Mouse (Mus musculus) bone marrow, adult 2 months (tissue): ENCODE data around the gene Taar7f. TPM values are rescaled to one million over a fixed set of nuclear protein-coding genes. Genes with fewer than 3 reads are reported as not detected.
"Not testable (repeated sequence)": the region's sequence is repeated elsewhere in the genome, so short reads cannot be mapped to it uniquely, and the experiment has no call there.

Experiments
- H3K27ac ChIP-seq: fragments of 200-500 bp; 2 replicates; pipeline ENCODE4 v1.5.1; 2012; ENCODE audit warnings: low read depth, mild to moderate bottlenecking, control low read depth, inconsistent platforms, low read length; ENCODE audit not compliant: control insufficient read depth, poor library complexity, insufficient read depth
- H3K4me1 ChIP-seq: fragments of 200-500 bp; 2 replicates; pipeline ENCODE4 v1.6.1; 2011; ENCODE audit warnings: low read length; ENCODE audit not compliant: control insufficient read depth, insufficient read depth
- H3K4me3 ChIP-seq: fragments of 200-500 bp; replicated peaks from 2 replicates; pipeline ENCODE3; 2011; ENCODE audit warnings: mild to moderate bottlenecking, low read depth, low read length, control low read depth; ENCODE audit not compliant: control insufficient read depth
- CTCF ChIP-seq: fragments of 200-500 bp; IDR thresholded peaks from 2 replicates; pipeline ENCODE4 v1.5.1; 2011; ENCODE audit warnings: low read length, control low read depth; ENCODE audit not compliant: control insufficient read depth, insufficient read depth
- POLR2A ChIP-seq: fragments of 200-500 bp; IDR thresholded peaks from 2 replicates; pipeline ENCODE4 v1.6.1; 2011; ENCODE audit warnings: low read depth, mild to moderate bottlenecking, control low read depth, low read length, borderline replicate concordance; ENCODE audit not compliant: control insufficient read depth
- WGBS: fragments of 180-500 bp; shearing (Covaris S2); methylation state at CpG from one replicate; pipeline ENCODE4 v1.1.7; 2018; 5-methylcytosine and 5-hydroxymethylcytosine counted together
- polyA plus RNA-seq: library from polyadenylated mRNA; stranded (reverse); fragments of >200 nt; gene quantifications from 2 replicates; pipeline ENCODE4 v1.2.4, GENCODE M21; 2011; ENCODE audit warnings: low replicate concordance; ENCODE audit not compliant: missing spikeins, insufficient read depth, insufficient read length

Gene Taar7f
- polyA plus RNA-seq, 1 experiment, result not detected

- no peaks in the 10 kb centered on the region for H3K4me1 ChIP-seq
- WGBS, result 66% methylated on average over 2 of the region's 2 CpGs
- H3K27ac ChIP-seq, result no peak overlapping the region
Measured at GRCm38 (mm10) chr10:24040120-24040869, 9.0 kb upstream of the Taar7f start.

DNA sequence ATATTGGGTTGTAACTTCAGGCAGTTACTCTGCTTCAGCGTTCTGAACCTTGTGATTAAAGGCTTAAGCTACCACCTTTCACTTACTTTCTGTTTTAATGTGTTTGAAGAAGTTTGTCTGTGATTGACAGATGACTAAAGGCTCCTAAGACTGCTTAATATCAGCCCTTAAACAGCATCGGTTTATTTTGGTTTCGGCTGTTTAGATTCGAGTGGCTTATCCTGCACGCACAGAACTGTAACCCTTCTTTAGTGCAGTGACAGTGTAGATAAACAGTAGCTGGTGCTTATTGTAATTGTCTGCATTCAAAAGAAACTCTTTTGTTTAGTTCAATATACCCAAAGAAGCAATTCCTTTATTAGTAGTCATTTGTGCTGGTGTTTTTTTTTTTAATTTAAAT, 2.7 kb downstream of the Taar7f start:
- Histone ChIP-seq H3K4me1 (no peaks in the 10 kb centered on the region), H3K27ac (no peak overlapping the region), H3K4me3 (no peak overlapping the region)
- WGBS, result 66% methylated on average over 5 of the region's 5 CpGs
- TF ChIP-seq POLR2A, result no peak

More at GRCm38 (mm10) chr10:24040120-24040869, 9.0 kb upstream of the Taar7f start:
- no peak overlapping the region for H3K4me3 ChIP-seq
- no peak for TF ChIP-seq POLR2A
- no peak for TF ChIP-seq CTCF

DNA sequence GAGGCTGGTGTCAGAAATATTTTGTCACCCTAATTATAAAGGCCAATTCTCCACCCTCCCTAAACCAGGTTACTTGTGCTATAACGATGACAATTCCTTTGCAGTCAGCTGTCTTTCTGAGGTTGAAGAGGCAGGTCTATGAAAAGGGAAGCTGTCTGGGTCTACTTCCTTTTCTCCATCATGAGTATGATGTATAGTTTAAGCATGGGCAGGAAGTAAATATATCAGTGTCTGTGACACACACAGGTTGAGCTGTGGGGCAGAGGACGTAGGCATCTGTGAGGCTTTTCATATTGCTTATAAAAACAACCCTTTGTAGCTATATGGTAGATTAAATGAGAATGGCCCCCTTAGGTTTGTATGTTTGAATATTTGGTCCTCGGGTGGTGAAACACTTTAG, 9.7 kb downstream of the Taar7f start:
- WGBS, result 28% methylated on average over 3 of the region's 3 CpGs
- TF ChIP-seq CTCF, result no peak
- no peak for TF ChIP-seq POLR2A
- H3K27ac ChIP-seq, result no peak overlapping the region
- no peaks in the 10 kb centered on the region for H3K4me1 ChIP-seq
- no peak overlapping the region for H3K4me3 ChIP-seq

DNA sequence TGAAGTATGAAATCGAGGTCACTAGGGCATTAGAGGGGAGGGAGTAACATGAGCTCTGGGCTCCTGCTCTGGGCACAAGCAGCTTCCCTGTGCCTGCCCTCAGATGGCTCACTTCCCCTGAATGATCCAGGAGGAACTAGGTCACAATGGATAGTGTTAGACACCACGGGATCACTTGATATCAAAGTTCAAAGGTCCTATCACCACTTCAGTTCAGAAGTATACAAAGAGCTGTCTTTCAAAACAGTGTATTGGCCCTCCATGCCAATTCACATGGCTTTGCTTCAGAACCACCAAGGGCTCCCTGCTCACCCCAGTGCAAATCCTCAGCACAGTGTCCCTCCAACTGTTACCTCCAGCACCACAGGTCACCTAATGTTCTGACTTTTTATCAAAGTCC, 25.4 kb downstream of the Taar7f start:
- 45% methylated on average over 2 of the region's 2 CpGs for WGBS
- not testable (repeated sequence) for H3K4me3 ChIP-seq, H3K27ac ChIP-seq, H3K4me1 ChIP-seq

DNA sequence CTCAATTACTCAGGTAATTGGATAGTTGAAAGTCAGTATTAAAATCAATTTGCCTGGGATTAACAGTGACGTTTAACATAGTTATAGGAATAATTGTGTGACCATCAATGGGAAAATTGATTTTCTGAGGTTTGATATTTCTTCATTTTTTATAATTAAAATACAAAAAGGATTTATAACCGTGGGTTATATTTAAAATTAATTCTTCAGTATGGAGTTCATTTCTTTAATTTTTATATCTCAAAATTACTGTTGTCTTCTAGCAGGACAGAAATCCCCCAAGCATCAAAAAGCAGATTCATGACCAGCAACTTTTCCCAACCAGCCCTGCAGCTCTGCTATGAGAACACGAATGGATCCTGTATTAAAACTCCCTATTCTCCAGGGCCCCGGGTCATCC, 26.9 kb downstream of the Taar7f start, which contains the start of gene Taar8a:
Gene Taar8a, plus strand, starts transcription at position 301 of the 400 bp plus-strand sequence.
- not testable (repeated sequence) for H3K4me3 ChIP-seq, H3K27ac ChIP-seq, H3K4me1 ChIP-seq
- WGBS, result 77% methylated on average over 2 of the region's 4 CpGs

DNA sequence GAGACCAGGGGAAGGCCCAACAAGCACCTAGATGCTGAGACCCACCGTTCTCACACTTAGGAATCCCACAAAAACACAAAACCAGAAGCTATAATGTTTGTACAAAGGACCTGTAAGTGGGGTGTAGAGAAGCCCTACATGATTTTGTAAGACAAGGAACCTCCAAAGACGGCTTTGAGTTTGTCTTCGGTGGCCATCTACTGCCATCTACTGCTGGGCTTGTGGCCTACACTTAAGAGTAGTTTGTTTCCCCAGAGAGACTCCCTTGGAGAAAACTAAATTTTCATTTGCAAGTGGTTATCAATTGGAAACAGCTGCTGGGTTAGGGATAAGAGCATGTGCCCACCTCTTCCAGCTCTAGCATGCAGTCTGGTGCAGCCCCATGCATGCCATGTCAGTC, 30.9 kb downstream of the Taar7f start:
- Histone ChIP-seq H3K27ac (no peak overlapping the region), H3K4me1 (no peaks in the 10 kb centered on the region), H3K4me3 (no peak overlapping the region)
- 37% methylated on average over 3 of the region's 3 CpGs for WGBS
- TF ChIP-seq POLR2A, result no peak
- no peak for TF ChIP-seq CTCF

- WGBS, result 84% methylated on average over 5 of the region's 5 CpGs
- Histone ChIP-seq H3K4me3 (no peak overlapping the region), H3K4me1 (no peaks in the 10 kb centered on the region), H3K27ac (no peak overlapping the region)
- no peak for TF ChIP-seq CTCF
- no peak for TF ChIP-seq POLR2A
Measured at GRCm38 (mm10) chr10:24085936-24086335, 36.6 kb downstream of the Taar7f start.

- TF ChIP-seq POLR2A, result no peak
- WGBS, result 34% methylated on average over 5 of the region's 5 CpGs
- Histone ChIP-seq H3K4me3 (no peak overlapping the region), H3K27ac (no peak overlapping the region), H3K4me1 (no peaks in the 10 kb centered on the region)
Measured at GRCm38 (mm10) chr10:24086555-24086954, 37.2 kb downstream of the Taar7f start.

GRCm38 (mm10) chr10:24087168-24087567, 37.9 kb downstream of the Taar7f start:
- Histone ChIP-seq H3K4me1 (no peaks in the 10 kb centered on the region), H3K27ac (no peak overlapping the region), H3K4me3 (no peak overlapping the region)
- WGBS, result 71% methylated on average over 2 of the region's 2 CpGs
- TF ChIP-seq CTCF (no peak), POLR2A (no peak)

GRCm38 (mm10) chr10:24092194-24092593, 42.9 kb downstream of the Taar7f start, which contains the start of gene Taar8b:
Gene Taar8b, minus strand, starts transcription at chr10:24092294.
- 57% methylated on average over 2 of the region's 2 CpGs for WGBS
- Histone ChIP-seq H3K4me1 (no peaks in the 10 kb centered on the region), H3K27ac (no peak within 1 kb of the TSS), H3K4me3 (no peak within 1 kb of the TSS)
- TF ChIP-seq CTCF, result no peak
- no peak for TF ChIP-seq POLR2A

GRCm38 (mm10) chr10:24097010-24097409, 47.7 kb downstream of the Taar7f start:
- not testable (repeated sequence) for H3K4me1 ChIP-seq, H3K27ac ChIP-seq, H3K4me3 ChIP-seq
- WGBS, result 66% methylated on average over 2 of the region's 2 CpGs
